Mouse (Mus musculus) stomach, adult 2 months (tissue): ENCODE results near the gene Gm11239. TPM values are rescaled to one million over a fixed set of nuclear protein-coding genes. Genes with fewer than 3 reads are reported as not detected.

Source experiments
- polyA plus RNA-seq: library from polyadenylated mRNA; depleted of rRNA; stranded (reverse); fragments of >200 nt; gene quantifications from 2 replicates; pipeline ENCODE4 v1.2.3, GENCODE M21; 2012; rRNA removed

The Gm11239 gene
- not detected in 2 replicates for polyA plus RNA-seq

DNA sequence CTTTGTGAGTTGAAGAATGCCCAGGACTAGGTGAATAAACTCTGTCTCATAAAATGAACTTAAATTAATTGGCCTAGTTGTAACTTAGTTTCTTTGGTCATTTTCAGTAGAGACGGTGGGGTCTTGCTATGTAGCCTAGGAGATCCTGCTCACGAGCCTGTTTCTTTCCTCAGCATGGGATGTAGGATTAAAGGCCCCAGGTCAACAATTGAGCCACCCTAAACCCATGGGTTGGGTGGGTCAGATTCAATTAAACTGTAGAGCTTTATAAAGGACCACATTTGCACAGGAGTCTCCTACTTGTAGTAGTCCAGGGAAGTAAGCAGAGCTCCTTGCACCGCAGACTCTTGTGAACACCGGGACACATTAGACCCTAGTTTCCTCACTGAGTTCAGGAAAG lies at the start of gene Gm11239:
Gene Gm11239 (plus strand): TSS at position 301 of the 400 bp plus-strand sequence.

DNA sequence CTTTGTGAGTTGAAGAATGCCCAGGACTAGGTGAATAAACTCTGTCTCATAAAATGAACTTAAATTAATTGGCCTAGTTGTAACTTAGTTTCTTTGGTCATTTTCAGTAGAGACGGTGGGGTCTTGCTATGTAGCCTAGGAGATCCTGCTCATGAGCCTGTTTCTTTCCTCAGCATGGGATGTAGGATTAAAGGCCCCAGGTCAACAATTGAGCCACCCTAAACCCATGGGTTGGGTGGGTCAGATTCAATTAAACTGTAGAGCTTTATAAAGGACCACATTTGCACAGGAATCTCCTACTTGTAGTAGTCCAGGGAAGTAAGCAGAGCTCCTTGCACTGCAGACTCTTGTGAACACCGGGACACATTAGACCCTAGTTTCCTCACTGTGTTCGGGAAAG lies 45.5 kb upstream of the Gm11239 start, which contains the start of gene Gm11237:
Gene Gm11237 (plus strand): TSS at position 301 of the 400 bp plus-strand sequence.

DNA sequence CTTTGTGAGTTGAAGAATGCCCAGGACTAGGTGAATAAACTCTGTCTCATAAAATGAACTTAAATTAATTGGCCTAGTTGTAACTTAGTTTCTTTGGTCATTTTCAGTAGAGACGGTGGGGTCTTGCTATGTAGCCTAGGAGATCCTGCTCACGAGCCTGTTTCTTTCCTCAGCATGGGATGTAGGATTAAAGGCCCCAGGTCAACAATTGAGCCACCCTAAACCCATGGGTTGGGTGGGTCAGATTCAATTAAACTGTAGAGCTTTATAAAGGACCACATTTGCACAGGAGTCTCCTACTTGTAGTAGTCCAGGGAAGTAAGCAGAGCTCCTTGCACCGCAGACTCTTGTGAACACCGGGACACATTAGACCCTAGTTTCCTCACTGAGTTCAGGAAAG lies 30.3 kb upstream of the Gm11239 start, which contains the start of gene Gm11236:
Gene Gm11236 (plus strand): TSS at position 301 of the 400 bp plus-strand sequence.

GRCm38 (mm10) chr4:73683216-73683615 lies 15.1 kb downstream of the Gm11239 start, which contains the start of gene Gm428:
Gm428 (plus strand) TSS chr4:73683516.

Other genes starting within 250 kb of the Gm11239 start
- gene Gm11238, start 60.5 kb upstream of the Gm11239 start, polyA plus RNA-seq, result not detected in 2 replicates
- gene Gm11237, start 45.4 kb upstream of the Gm11239 start, polyA plus RNA-seq, result not detected in 2 replicates
- gene Gm11236, start 30.2 kb upstream of the Gm11239 start, polyA plus RNA-seq, result not detected in 2 replicates
- not detected in 2 replicates for gene Gm428, start 15.2 kb downstream of the Gm11239 start, polyA plus RNA-seq
- 7.2 and 8.2 TPM in 2 replicates for gene Rasef, start 122.6 kb downstream of the Gm11239 start, polyA plus RNA-seq
- not detected in 2 replicates for gene Gm11758, start 207.9 kb downstream of the Gm11239 start, polyA plus RNA-seq
- gene Gm11757, start 222.8 kb downstream of the Gm11239 start, polyA plus RNA-seq, result not detected in 2 replicates
- not detected in 2 replicates for gene Gm13871, start 237.6 kb downstream of the Gm11239 start, polyA plus RNA-seq